Mouse (Mus musculus) neural tube, embryonic 14.5 days (tissue): ENCODE results near the gene Pcbp2. TPM values are rescaled to one million over a fixed set of nuclear protein-coding genes. Genes with fewer than 3 reads are reported as not detected.

Experiments used
- ATAC-seq: fragments of 200-750 bp; cut with Nextera tagmentation; 2 replicates; pipeline ENCODE4 v1.8.0; 2017; ENCODE audit warnings: low read depth, mild to moderate bottlenecking, moderate TSS enrichment, moderate library complexity
- H3K27ac ChIP-seq: fragments of 300-500 bp; sonication (generic); 2 replicates; pipeline ENCODE4 v1.5.1; 2014; ENCODE audit warnings: low read depth, mild to moderate bottlenecking, control low read depth, low read length, moderate library complexity, mixed read lengths
- H3K27me3 ChIP-seq: fragments of 300-500 bp; sonication (generic); 2 replicates; pipeline ENCODE4 v1.6.1; 2014; ENCODE audit warnings: low read length; ENCODE audit not compliant: control insufficient read depth, insufficient read depth
- H3K36me3 ChIP-seq: fragments of 300-500 bp; sonication (generic); 2 replicates; pipeline ENCODE4 v1.6.1; 2014; ENCODE audit warnings: low read length, mixed read lengths; ENCODE audit not compliant: control insufficient read depth, insufficient read depth
- H3K4me1 ChIP-seq: fragments of 300-500 bp; sonication (generic); 2 replicates; pipeline ENCODE4 v1.6.1; 2014; ENCODE audit warnings: low read length; ENCODE audit not compliant: control insufficient read depth, insufficient read depth
- H3K4me2 ChIP-seq: fragments of 300-500 bp; sonication (generic); 2 replicates; pipeline ENCODE4 v1.6.1; 2014; ENCODE audit warnings: mild to moderate bottlenecking, low read depth, low read length, control low read depth
- H3K4me3 ChIP-seq: fragments of 300-500 bp; sonication (generic); 2 replicates; pipeline ENCODE4 v1.5.1; 2014; ENCODE audit warnings: low read depth, low read length, control low read depth, mixed read lengths
- H3K9ac ChIP-seq: fragments of 300-500 bp; sonication (generic); replicated peaks from 2 replicates; pipeline ENCODE4 v1.6.1; 2014; ENCODE audit warnings: low read depth, mild to moderate bottlenecking, control low read depth, low read length, mixed read lengths
- H3K9me3 ChIP-seq: fragments of 300-500 bp; sonication (generic); 2 replicates; pipeline ENCODE4 v1.6.1; 2016; ENCODE audit warnings: low read length; ENCODE audit not compliant: control insufficient read depth
- WGBS: fragments of 180-500 bp; shearing (Covaris S2); extraction: QIAGEN DNeasy Blood & Tissue Kit; methylation state at CpG from one replicate; pipeline ENCODE4 v1.1.7; 2014; 5-methylcytosine and 5-hydroxymethylcytosine counted together
- polyA plus RNA-seq: library from polyadenylated mRNA; unstranded; fragments of >200 nt; fragmentation: Nextera tagmentation; extraction: Ambion mirVana; gene quantifications from 2 replicates; pipeline ENCODE4 v1.2.1, GENCODE M21; 2014

Pcbp2 gene
- 159 and 160 TPM in 2 replicates for polyA plus RNA-seq

DNA sequence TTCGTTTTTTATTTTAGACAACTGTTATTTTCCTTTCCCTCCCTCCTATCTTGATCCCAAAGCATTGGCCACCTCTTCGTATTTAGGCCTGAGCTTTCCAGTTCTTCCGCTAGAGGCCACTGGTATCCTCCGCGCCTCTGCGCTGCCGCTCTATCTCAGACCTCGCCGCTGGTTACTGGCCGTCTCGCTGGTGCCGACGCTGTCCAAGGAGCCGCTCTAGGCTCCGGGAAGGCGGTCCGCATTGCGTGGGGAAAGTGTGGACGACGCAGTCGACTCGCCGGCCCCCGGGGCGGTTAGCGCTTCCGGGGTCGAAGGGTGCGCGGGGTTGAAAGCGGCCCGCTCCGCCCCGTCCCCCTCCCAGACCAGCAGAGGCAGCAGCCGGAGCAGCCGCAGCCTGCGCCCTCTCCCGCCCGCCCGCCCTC, at the start of gene Pcbp2:
Gene Pcbp2 (plus strand): TSS at position 357 of the 422 bp plus-strand sequence.
- peaks cover 9% of the 10 kb centered on the region; the same call in 1 of the 2 replicates for H3K36me3 ChIP-seq
- H3K9ac ChIP-seq, result peak within 1 kb of the TSS; percentile 90
- ATAC-seq, result peak; percentile 99
- no peaks in the 10 kb centered on the region for H3K27me3 ChIP-seq
- H3K4me2 ChIP-seq, result peak within 1 kb of the TSS; percentile 65
- no peaks in the 10 kb centered on the region for H3K9me3 ChIP-seq
- peak within 1 kb of the TSS; percentile 81 for H3K4me3 ChIP-seq
- H3K27ac ChIP-seq, result peak within 1 kb of the TSS; percentile 93
- H3K4me1 ChIP-seq, result peaks cover 6% of the 10 kb centered on the region
- WGBS, result 1% methylated on average over 33 of the region's 40 CpGs

DNA sequence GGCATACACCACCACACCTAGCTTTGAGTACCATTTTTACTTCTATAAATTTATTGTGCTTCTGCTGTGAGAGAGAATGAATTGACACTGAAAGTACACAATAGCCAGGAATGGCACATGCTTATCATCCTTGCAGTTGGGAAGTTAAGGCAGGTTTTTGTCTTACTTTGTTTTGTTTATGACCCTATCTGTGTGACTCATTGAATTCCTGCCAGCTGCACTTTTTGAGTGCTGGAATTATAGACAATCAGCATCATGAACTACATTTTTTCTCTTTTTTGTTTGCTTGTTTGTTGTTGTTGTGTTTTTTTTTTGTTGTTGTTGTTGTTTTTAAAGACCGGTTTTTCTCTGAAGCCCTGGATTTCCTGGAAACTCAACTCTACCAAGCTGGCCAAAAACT, 49.4 kb upstream of the Pcbp2 start:
- H3K9ac ChIP-seq, result no peak overlapping the region
- H3K4me1 ChIP-seq, result no peaks in the 10 kb centered on the region
- ATAC-seq, result no peak
- no peak overlapping the region for H3K27ac ChIP-seq
- 70% methylated on average over 1 of the region's 1 CpGs for WGBS
- peaks cover 6% of the 10 kb centered on the region for H3K36me3 ChIP-seq
- H3K4me3 ChIP-seq, result no peak overlapping the region
- no peak overlapping the region for H3K4me2 ChIP-seq
- no peaks in the 10 kb centered on the region for H3K9me3 ChIP-seq
- H3K27me3 ChIP-seq, result no peaks in the 10 kb centered on the region

DNA sequence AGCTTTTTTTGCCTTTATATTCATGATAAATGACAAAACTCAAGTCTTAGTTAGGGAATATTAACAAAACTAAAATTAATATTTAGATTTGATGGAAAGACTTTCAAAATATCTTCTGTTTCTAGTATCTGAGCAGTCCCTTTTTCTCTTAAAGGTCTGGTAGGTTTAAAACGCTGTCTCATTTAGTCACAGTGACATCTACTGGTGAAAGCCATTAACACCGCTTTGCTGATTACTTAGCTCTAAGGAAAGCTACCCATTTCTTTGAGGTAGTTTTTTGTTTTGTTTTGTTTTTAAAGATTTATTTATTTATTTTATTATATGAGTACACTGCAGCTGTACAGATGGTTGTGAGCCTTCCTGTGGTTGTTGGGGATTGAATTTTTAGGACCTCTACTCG, 48.9 kb upstream of the Pcbp2 start:
- Histone ChIP-seq H3K36me3 (peaks cover 9% of the 10 kb centered on the region), H3K27ac (no peak overlapping the region), H3K27me3 (no peaks in the 10 kb centered on the region), H3K4me2 (no peak overlapping the region), H3K4me3 (no peak overlapping the region), H3K9ac (no peak overlapping the region), H3K9me3 (no peaks in the 10 kb centered on the region), H3K4me1 (no peaks in the 10 kb centered on the region)
- WGBS, result 60% methylated on average over 3 of the region's 3 CpGs
- ATAC-seq, result no peak

DNA sequence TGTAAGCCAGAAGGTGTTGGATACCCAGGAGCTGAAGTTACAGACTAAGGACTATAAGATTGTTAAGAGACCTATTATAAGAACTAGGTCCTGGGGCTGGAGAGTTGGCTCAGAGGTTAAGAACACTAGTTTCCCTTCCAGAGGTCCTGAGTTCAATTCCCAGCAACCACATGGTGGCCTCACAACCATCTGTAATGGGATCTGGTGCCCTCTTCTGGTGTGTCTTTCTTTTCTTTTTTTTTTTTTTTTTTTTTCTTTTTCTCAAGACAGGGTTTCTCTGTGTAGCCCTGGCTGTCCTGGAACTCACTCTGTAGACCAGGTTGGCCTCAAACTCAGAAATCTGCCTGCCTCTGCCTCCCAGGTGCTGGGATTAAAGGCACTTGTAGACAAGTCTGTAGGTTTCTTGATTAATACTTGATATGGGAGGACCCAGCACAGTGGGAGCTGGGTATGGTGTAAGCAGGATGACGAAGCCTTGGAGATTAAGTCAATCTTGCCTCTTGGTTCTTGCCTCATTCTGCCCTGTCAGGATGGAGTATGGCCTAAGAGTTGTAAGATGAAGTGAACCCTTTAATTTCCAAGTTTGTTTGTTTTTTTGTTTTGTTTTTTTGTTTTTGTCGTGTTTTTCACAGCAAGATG, 46.6 kb upstream of the Pcbp2 start:
- H3K4me2 ChIP-seq, result no peak overlapping the region
- H3K36me3 ChIP-seq, result peaks cover 9% of the 10 kb centered on the region
- H3K9ac ChIP-seq, result no peak overlapping the region
- no peaks in the 10 kb centered on the region for H3K9me3 ChIP-seq
- no peak overlapping the region for H3K4me3 ChIP-seq
- 96% methylated on average over 2 of the region's 2 CpGs for WGBS
- no peaks in the 10 kb centered on the region for H3K27me3 ChIP-seq
- no peak for ATAC-seq
- H3K27ac ChIP-seq, result no peak overlapping the region
- no peaks in the 10 kb centered on the region for H3K4me1 ChIP-seq

DNA sequence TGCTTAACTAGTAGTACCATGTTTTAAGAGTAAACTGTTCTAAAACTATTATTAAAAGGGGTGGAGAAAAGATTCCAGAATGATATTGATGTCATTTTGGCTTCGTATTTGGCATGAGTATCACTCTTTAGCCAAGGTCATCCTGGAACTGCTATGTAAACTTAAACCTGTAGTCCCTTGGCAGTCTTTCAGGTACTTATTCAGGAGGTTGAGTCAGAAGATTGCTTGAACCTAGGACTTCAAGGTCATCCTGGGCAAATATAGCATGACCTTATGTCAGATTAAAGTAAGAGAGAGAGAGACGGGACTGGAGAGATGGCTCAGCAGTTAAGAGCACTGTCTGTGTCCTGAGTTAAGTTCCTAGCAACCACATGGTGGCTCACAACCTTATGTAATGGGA, 45.7 kb upstream of the Pcbp2 start:
- Histone ChIP-seq H3K9ac (no peak overlapping the region), H3K4me2 (no peak overlapping the region), H3K9me3 (no peaks in the 10 kb centered on the region), H3K27ac (no peak overlapping the region), H3K4me3 (no peak overlapping the region), H3K4me1 (no peaks in the 10 kb centered on the region), H3K27me3 (no peaks in the 10 kb centered on the region), H3K36me3 (peaks cover 12% of the 10 kb centered on the region)
- ATAC-seq, result no peak
- 90% methylated on average over 2 of the region's 2 CpGs for WGBS

DNA sequence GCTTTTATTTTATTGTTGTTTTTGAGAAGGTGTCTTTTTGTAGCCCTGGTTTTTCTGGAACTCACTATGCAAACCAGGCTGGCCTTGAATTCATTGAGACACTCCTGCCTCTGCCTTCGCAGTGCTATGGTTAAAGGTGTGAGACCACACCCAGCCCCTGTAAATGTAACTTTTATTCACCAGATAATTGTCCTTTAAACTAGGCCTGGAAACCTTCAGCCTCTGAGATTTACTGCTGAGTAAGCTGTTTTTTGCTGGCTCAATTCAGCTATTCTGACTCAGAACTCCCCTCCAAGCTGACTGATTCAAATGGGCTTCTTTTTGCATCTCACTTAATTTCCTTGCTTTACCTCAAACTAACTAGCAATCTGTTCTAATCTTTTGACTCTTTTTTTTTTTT, 43.4 kb upstream of the Pcbp2 start:
- peaks cover 29% of the 10 kb centered on the region for H3K36me3 ChIP-seq
- no peak for ATAC-seq

DNA sequence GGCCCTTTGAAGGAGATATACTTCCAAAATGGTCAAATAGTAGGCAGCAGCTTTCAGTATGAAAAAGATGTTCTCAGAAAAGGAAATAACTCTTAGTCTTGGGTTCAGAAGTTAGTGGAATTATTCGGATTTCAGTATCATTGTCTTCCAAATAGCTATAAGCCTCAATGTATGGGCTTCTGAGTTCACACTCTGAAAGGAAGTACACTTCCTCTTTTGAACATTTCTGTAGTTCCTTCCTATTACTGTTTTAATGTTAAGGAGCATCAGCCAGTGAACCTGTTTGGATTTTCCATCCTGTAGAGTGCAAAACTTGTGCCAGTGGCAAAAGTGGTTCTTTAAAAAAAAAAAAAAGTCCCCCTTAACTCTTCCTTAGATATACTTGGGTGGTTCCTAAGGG, 38.3 kb upstream of the Pcbp2 start:
- H3K9me3 ChIP-seq, result no peaks in the 10 kb centered on the region
- H3K27me3 ChIP-seq, result no peaks in the 10 kb centered on the region
- no peak overlapping the region for H3K4me2 ChIP-seq
- no peak for ATAC-seq
- no peak overlapping the region for H3K9ac ChIP-seq
- no peak overlapping the region for H3K4me3 ChIP-seq
- peaks cover 36% of the 10 kb centered on the region for H3K36me3 ChIP-seq
- no peaks in the 10 kb centered on the region for H3K4me1 ChIP-seq
- H3K27ac ChIP-seq, result no peak overlapping the region
- WGBS, result 85% methylated on average over 1 of the region's 1 CpGs

More for the DNA sequence above, 43.4 kb upstream of the Pcbp2 start:
- Histone ChIP-seq H3K4me3 (no peak overlapping the region), H3K9me3 (no peaks in the 10 kb centered on the region), H3K27ac (no peak overlapping the region), H3K4me1 (no peaks in the 10 kb centered on the region), H3K9ac (no peak overlapping the region), H3K4me2 (no peak overlapping the region), H3K27me3 (no peaks in the 10 kb centered on the region)
- 89% methylated on average over 1 of the region's 1 CpGs for WGBS

DNA sequence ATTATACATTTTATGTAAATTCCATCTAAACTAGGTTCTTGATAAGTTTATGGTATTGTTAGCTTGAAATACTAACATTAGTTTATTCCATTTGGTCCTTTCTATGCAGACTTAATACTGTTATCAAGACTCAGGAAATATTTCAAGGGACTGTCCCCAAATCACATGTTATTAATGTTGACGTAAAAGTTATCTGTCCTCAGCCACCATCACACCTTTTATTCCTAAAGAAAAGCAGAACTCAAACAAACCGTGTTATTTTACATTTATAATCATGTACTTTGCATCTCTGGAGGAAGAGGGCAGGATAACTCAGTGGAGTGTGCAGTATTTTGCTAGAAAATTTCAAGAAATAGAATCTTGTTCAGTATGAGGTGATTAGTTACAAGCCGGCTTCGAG, 37.2 kb upstream of the Pcbp2 start:
- 97% methylated on average over 4 of the region's 4 CpGs for WGBS
- Histone ChIP-seq H3K4me1 (no peaks in the 10 kb centered on the region), H3K27me3 (no peaks in the 10 kb centered on the region), H3K4me2 (no peak overlapping the region), H3K9me3 (no peaks in the 10 kb centered on the region), H3K4me3 (no peak overlapping the region), H3K36me3 (peaks cover 36% of the 10 kb centered on the region), H3K9ac (no peak overlapping the region), H3K27ac (no peak overlapping the region)
- ATAC-seq, result no peak

DNA sequence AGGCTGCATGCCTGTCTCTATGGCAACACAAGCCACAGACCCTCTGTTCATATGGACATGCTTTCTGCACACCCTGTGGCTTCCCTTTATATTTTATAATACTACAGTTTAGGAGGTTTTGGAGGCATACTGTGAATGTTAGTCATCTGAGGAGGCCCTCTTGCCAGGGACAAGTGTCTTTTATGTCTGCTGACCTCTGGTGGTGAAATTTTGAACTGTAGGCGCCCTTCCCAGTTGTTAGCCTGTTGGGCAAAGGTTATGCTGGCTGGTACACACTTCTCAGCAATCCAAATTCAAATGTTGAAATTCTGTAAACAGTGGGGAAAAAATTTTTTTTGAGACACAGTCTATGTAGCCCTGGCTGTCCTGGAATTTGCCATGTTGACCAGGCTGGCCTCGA, 27.8 kb upstream of the Pcbp2 start:
- Histone ChIP-seq H3K9me3 (no peaks in the 10 kb centered on the region), H3K36me3 (no peaks in the 10 kb centered on the region), H3K4me1 (no peaks in the 10 kb centered on the region), H3K9ac (no peak overlapping the region), H3K27ac (no peak overlapping the region), H3K27me3 (no peaks in the 10 kb centered on the region), H3K4me3 (no peak overlapping the region), H3K4me2 (no peak overlapping the region)
- 50% methylated on average over 2 of the region's 2 CpGs for WGBS
- no peak for ATAC-seq
